Mouse (Mus musculus) brain, embryonic 14.5 days (tissue): ENCODE measurements around the gene Naxd.

Source experiments
- CTCF ChIP-seq: fragments of 200-500 bp; IDR thresholded peaks from 2 replicates; pipeline ENCODE4 v1.5.1; 2012; ENCODE audit warnings: inconsistent platforms, mild to moderate bottlenecking, moderate library complexity, borderline replicate concordance; ENCODE audit not compliant: insufficient read depth, insufficient read length; ENCODE audit errors: extremely low read depth
- POLR2A ChIP-seq: fragments of 200-500 bp; IDR thresholded peaks from 2 replicates; pipeline ENCODE4 v1.6.1; 2012; ENCODE audit warnings: mild to moderate bottlenecking, inconsistent platforms, borderline replicate concordance; ENCODE audit not compliant: poor library complexity, insufficient read depth, insufficient read length, severe bottlenecking; ENCODE audit errors: extremely low read depth

DNA sequence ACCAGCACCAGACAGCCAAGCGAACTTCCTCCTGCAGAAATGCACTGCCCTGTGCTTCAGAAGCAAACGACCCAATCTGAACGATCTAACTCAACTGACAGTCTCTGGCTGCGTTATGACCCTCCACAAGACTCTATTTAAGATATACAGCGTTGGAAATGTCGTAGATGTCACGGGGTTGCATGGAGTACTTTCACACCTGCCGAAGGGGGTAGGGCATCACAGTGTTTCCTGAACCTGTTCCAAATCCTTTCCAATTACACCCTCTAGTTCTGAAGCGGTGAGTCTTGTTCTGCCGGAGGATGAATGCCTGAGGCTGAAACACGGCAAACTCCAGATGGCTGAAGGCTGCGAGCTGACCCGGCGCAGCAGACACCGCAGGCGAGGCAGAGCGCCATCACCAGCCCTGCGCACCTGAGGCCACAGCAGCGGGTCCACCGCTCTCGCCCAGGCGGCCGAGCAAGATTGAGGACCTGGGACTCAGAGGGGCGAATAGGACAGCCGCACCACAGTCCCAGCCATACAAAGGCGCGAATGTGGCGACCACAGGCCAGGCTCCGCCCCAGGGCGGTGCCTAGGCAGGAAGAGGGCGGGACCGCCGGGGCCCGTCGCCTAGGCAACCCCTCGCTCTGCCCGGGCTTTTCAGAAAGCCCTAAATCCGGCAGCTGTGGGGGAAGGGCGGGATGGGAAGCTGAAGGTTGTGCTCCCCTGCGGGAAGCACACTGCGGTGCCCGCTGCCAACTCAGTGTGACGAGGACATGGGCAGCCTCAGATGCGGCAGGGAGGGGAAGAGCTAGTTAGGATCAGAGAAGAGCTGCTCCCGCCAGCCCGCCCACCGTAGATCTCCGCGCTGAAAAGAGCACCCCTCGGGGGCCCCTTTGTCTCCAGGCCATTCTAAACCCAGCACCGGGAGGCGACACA is 57.8 kb downstream of the Naxd start, which contains the start of gene Ing1:
- no peak for TF ChIP-seq CTCF
- TF ChIP-seq POLR2A: peak; percentile 59
